In genomic region chr6:13606921-13607620, GRCm38 (mm10) we compare ENCODE assay signal across 8 mouse cellular contexts. TPM values are rescaled to one million over a fixed set of nuclear protein-coding genes. Genes with fewer than 3 reads are reported as not detected.
DNase-seq lines count a peak whose midpoint lies in the region; ATAC-seq and TF ChIP-seq lines count a peak whose summit lies in the region.

No protein-coding gene starts in this region.

- no peaks in the 10 kb centered on the region for H3K27me3 ChIP-seq in heart, embryonic 14.5 days (ENCODE audit: control insufficient read depth, insufficient read depth, low read length)
- no peaks in the 10 kb centered on the region for H3K27me3 ChIP-seq in G1E (ENCODE audit: insufficient read depth, low read length)
- H3K27me3 ChIP-seq in forebrain, embryonic 14.5 days (replicated peaks; ENCODE audit: control insufficient read depth, insufficient read depth, low read length) = no peaks in the 10 kb centered on the region
- no peaks in the 10 kb centered on the region for H3K27me3 ChIP-seq in liver, postnatal 0 days (ENCODE audit: insufficient read depth, low read length)

- no peak for ATAC-seq in heart, embryonic 14.5 days (ENCODE audit: insufficient number of reproducible peaks, insufficient read depth, low FRiP score, low read depth)
- no peak for ATAC-seq in G1E (ENCODE audit: extremely low read depth, insufficient number of reproducible peaks, low FRiP score, poor library complexity, severe bottlenecking)
- ATAC-seq in forebrain, embryonic 14.5 days = no peak; the same call in 1 of the 2 replicates
- peak; percentile 9 for ATAC-seq in liver, postnatal 0 days

- H3K36me3 ChIP-seq in heart, embryonic 14.5 days (ENCODE audit: control insufficient read depth, insufficient read depth, low read length) = peaks cover 12% of the 10 kb centered on the region
- peaks cover 25% of the 10 kb centered on the region for H3K36me3 ChIP-seq in G1E (replicated peaks)
- 0 out of 2 replicates have a peak, but pooled peaks cover 3% of the 10 kb centered on the region for H3K36me3 ChIP-seq in forebrain, embryonic 14.5 days (ENCODE audit: control insufficient read depth, insufficient read depth, low read length)
- H3K36me3 ChIP-seq in liver, postnatal 0 days (replicated peaks; ENCODE audit: insufficient read depth, low read length) = peaks cover 7% of the 10 kb centered on the region; the same call in 1 of the 2 replicates

- no peaks in the 10 kb centered on the region for H3K9me3 ChIP-seq in heart, embryonic 14.5 days (ENCODE audit: control insufficient read depth, low read length)
- H3K9me3 ChIP-seq in G1E (replicated peaks) = no peaks in the 10 kb centered on the region
- no peaks in the 10 kb centered on the region for H3K9me3 ChIP-seq in forebrain, embryonic 14.5 days (replicated peaks; ENCODE audit: control insufficient read depth, low read length)
- no peaks in the 10 kb centered on the region for H3K9me3 ChIP-seq in liver, postnatal 0 days (ENCODE audit: low read length)

- H3K27ac ChIP-seq in heart, embryonic 14.5 days (replicated peaks in 1 of 2; ENCODE audit: control insufficient read depth in 1 of 2, insufficient read depth in 1 of 2, low read depth in 2 of 2, low read length in 2 of 2) = peak overlapping the region; percentile 95 to 97
- H3K27ac ChIP-seq in forebrain, embryonic 14.5 days (ENCODE audit: low read depth, low read length) = peak overlapping the region; percentile 92
- peak overlapping the region; percentile 98 for H3K27ac ChIP-seq in liver, postnatal 0 days (ENCODE audit: low read depth)

- H3K4me2 ChIP-seq in heart, embryonic 14.5 days (ENCODE audit: low read length) = peak overlapping the region; percentile 75
- H3K4me2 ChIP-seq in forebrain, embryonic 14.5 days (ENCODE audit: low read length) = peak overlapping the region; percentile 68
- peak overlapping the region; percentile 83 for H3K4me2 ChIP-seq in liver, postnatal 0 days (ENCODE audit: low read depth, low read length)

- no peak for TF ChIP-seq CTCF in G1E (IDR thresholded peaks at IDR 0.05; ENCODE audit: low read depth, low read length)
- no peak for TF ChIP-seq CTCF in liver, postnatal 0 days (IDR thresholded peaks at IDR 0.05; ENCODE audit: low read depth)

- DNase-seq in heart, postnatal 4 days = no peak
- DNase-seq in G1E (ENCODE audit: low spot score) = no peak
- DNase-seq in forebrain, embryonic 14.5 days (ENCODE audit: low spot score) = no peak
- no peak for DNase-seq in liver, postnatal 0 days
- no peak for DNase-seq in adrenal gland, adult 8-10 months
- no peak for DNase-seq in cerebellum, postnatal 14 days
- no peak for DNase-seq in spleen, postnatal 36 days (ENCODE audit: low spot score in 2 of 2)

- peaks cover 0 to 22% of the 10 kb centered on the region in 2 experiments; a peak in 3 of 4 replicates for H3K4me1 ChIP-seq in heart, embryonic 14.5 days (ENCODE audit: control insufficient read depth in 2 of 2, insufficient read depth in 2 of 2, low read length in 2 of 2)
- peaks cover 35% of the 10 kb centered on the region for H3K4me1 ChIP-seq in G1E (ENCODE audit: insufficient read depth, low read depth, low read length)
- peaks cover 5% of the 10 kb centered on the region for H3K4me1 ChIP-seq in forebrain, embryonic 14.5 days (ENCODE audit: control insufficient read depth, insufficient read depth, low read length)
- peaks cover 13% of the 10 kb centered on the region for H3K4me1 ChIP-seq in liver, postnatal 0 days (ENCODE audit: insufficient read depth)

- peak overlapping the region; percentile 76 to 85 for H3K4me3 ChIP-seq in heart, embryonic 14.5 days (ENCODE audit: control insufficient read depth in 1 of 2, insufficient read depth in 1 of 2, low read depth in 1 of 2, low read length in 2 of 2)
- H3K4me3 ChIP-seq in G1E (ENCODE audit: low read depth, low read length) = peak overlapping the region; percentile 90
- H3K4me3 ChIP-seq in forebrain, embryonic 14.5 days (ENCODE audit: low read depth, low read length) = peak overlapping the region; percentile 78
- peak overlapping the region; percentile 95 for H3K4me3 ChIP-seq in liver, postnatal 0 days (ENCODE audit: low read depth, low read length)

- H3K9ac ChIP-seq in heart, embryonic 14.5 days (ENCODE audit: low read length) = peak overlapping the region; percentile 85
- peak overlapping the region; percentile 90 for H3K9ac ChIP-seq in forebrain, embryonic 14.5 days (ENCODE audit: low read length)
- H3K9ac ChIP-seq in liver, postnatal 0 days (replicated peaks) = peak overlapping the region; percentile 99

- no peak for TF ChIP-seq EP300 in liver, postnatal 0 days (IDR thresholded peaks at IDR 0.05; ENCODE audit: low read depth)

- WGBS in heart, embryonic 14.5 days = 10% methylated on average over 15 of the region's 15 CpGs
- 16% methylated on average over 15 of the region's 15 CpGs for WGBS in forebrain, embryonic 14.5 days
- 20% methylated on average over 15 of the region's 15 CpGs for WGBS in liver, postnatal 0 days (ENCODE audit: insufficient replicate concordance)

RNA-seq across cellular contexts. Expression of gene Tmem168, which starts 0.8 kb away (rescaled TPM):
- 37.4 and 40.1 TPM in 2 replicates for polyA plus RNA-seq in heart, embryonic 14.5 days (2014; fragmentation: Nextera tagmentation; extraction: Ambion mirVana)
- 10 to 100 TPM; 23.7 to 26.3 TPM for total RNA-seq in heart, postnatal 4 days (2021)
- 41.6 and 44.6 TPM in 2 replicates for total RNA-seq in G1E (2014; fragmentation: Nextera tagmentation)
- 44.1 and 50.0 TPM in 2 replicates for total RNA-seq in G1E (2017)
- polyA plus RNA-seq in G1E (2012) = 9.7 and 11.0 TPM in 2 replicates
- polyA plus RNA-seq in forebrain, embryonic 14.5 days (2014; fragmentation: Nextera tagmentation; extraction: Ambion mirVana) = 24.6 and 29.4 TPM in 2 replicates
- 10.7 and 11.4 TPM in 2 replicates for polyA plus RNA-seq in liver, postnatal 0 days (2015; fragmentation: Nextera tagmentation; extraction: Ambion mirVana)
- 10 to 100 TPM; 25.9 to 33.1 (median 29.5) TPM for total RNA-seq in adrenal gland, adult 8-10 months (2022)
